Mouse (Mus musculus) ES-Bruce4 (cell line): Measurements from ENCODE around the gene Olfr1392. TPM values are rescaled to one million over a fixed set of nuclear protein-coding genes. Genes with fewer than 3 reads are reported as not detected.
"Not testable (repeated sequence)": the region's sequence is repeated elsewhere in the genome, so short reads cannot be mapped to it uniquely, and the experiment has no call there.

Source experiments
- H3K27ac ChIP-seq: 2 replicates; pipeline ENCODE4 v1.5.1; 2012; ENCODE audit warnings: low read length, inconsistent platforms; ENCODE audit not compliant: insufficient read depth
- H3K27me3 ChIP-seq: 2 replicates; pipeline ENCODE4 v1.6.1; 2012; ENCODE audit warnings: mild to moderate bottlenecking, low read length, inconsistent platforms; ENCODE audit not compliant: control insufficient read depth, poor library complexity, insufficient read depth, severe bottlenecking
- H3K36me3 ChIP-seq: 2 replicates; pipeline ENCODE4 v1.6.1; 2012; ENCODE audit warnings: inconsistent platforms, mild to moderate bottlenecking, low read length, moderate library complexity; ENCODE audit not compliant: control insufficient read depth, poor library complexity, insufficient read depth, severe bottlenecking
- H3K4me1 ChIP-seq: one replicate; pipeline ENCODE4 v1.8.1; 2011; ENCODE audit warnings: low read length; ENCODE audit not compliant: control insufficient read depth, insufficient read depth
- H3K4me3 ChIP-seq: 2 replicates; pipeline ENCODE4 v1.5.1; 2011; ENCODE audit warnings: low read depth, mild to moderate bottlenecking, low read length
- H3K9ac ChIP-seq: 2 replicates; pipeline ENCODE4 v1.6.1; 2012; ENCODE audit warnings: low read depth, mild to moderate bottlenecking, inconsistent platforms; ENCODE audit not compliant: poor library complexity, severe bottlenecking
- H3K9me3 ChIP-seq: replicated peaks from 2 replicates; pipeline ENCODE4 v1.6.1; 2012; ENCODE audit warnings: mild to moderate bottlenecking, low read length, inconsistent platforms; ENCODE audit not compliant: control insufficient read depth, poor library complexity, insufficient read depth, severe bottlenecking
- CTCF ChIP-seq: IDR thresholded peaks from one replicate; pipeline ENCODE4 v1.8.1; 2011; ENCODE audit warnings: low read depth, low read length
- EP300 ChIP-seq: IDR thresholded peaks from 2 replicates; pipeline ENCODE4 v1.6.1; 2011; ENCODE audit warnings: low read depth, low read length; ENCODE audit not compliant: insufficient read depth
- POLR2A ChIP-seq: IDR thresholded peaks from one replicate; pipeline ENCODE4 v1.8.1; 2011; ENCODE audit warnings: low read length; ENCODE audit not compliant: insufficient read depth
- polyA plus RNA-seq: library from polyadenylated mRNA; stranded (reverse); fragments of >200 nt; gene quantifications from 2 replicates; pipeline ENCODE4 v1.2.4, GENCODE M21; 2011; ENCODE audit warnings: low read depth; ENCODE audit not compliant: missing spikeins, insufficient read depth, insufficient read length

Gene Olfr1392
- not detected in 2 replicates for polyA plus RNA-seq

- H3K4me1 ChIP-seq, H3K9ac ChIP-seq, H3K27ac ChIP-seq, H3K27me3 ChIP-seq, H3K9me3 ChIP-seq, H3K4me3 ChIP-seq, H3K36me3 ChIP-seq: not testable (repeated sequence)
Observed at GRCm38 (mm10) chr11:49284982-49285381, at the start of gene Olfr1392. TSS of gene Olfr1392 (plus strand) at chr11:49285282.

GRCm38 (mm10) chr11:49235459-49236207 lies 49.4 kb upstream of the Olfr1392 start:
- H3K27ac ChIP-seq: no peak overlapping the region
- no peak overlapping the region for H3K9ac ChIP-seq
- no peaks in the 10 kb centered on the region for H3K4me1 ChIP-seq
- H3K27me3 ChIP-seq: no peaks in the 10 kb centered on the region
- H3K4me3 ChIP-seq: no peak overlapping the region
- no peaks in the 10 kb centered on the region for H3K36me3 ChIP-seq
- no peak for TF ChIP-seq POLR2A
- TF ChIP-seq EP300: no peak
- no peak for TF ChIP-seq CTCF
- no peaks in the 10 kb centered on the region for H3K9me3 ChIP-seq

GRCm38 (mm10) chr11:49236891-49237290 lies 48.2 kb upstream of the Olfr1392 start:
- Histone ChIP-seq H3K36me3 (no peaks in the 10 kb centered on the region; the same call in 1 of the 2 replicates), H3K4me3 (no peak overlapping the region)

GRCm38 (mm10) chr11:49237532-49237931 lies 47.5 kb upstream of the Olfr1392 start:
- no peak for TF ChIP-seq POLR2A
- TF ChIP-seq EP300: no peak
- TF ChIP-seq CTCF: no peak
- no peaks in the 10 kb centered on the region for H3K27me3 ChIP-seq
- H3K36me3 ChIP-seq: no peaks in the 10 kb centered on the region; the same call in 1 of the 2 replicates
- no peak overlapping the region for H3K4me3 ChIP-seq
- H3K4me1 ChIP-seq: no peaks in the 10 kb centered on the region
- no peak overlapping the region for H3K27ac ChIP-seq
- no peak overlapping the region for H3K9ac ChIP-seq
- no peaks in the 10 kb centered on the region for H3K9me3 ChIP-seq

More at GRCm38 (mm10) chr11:49236891-49237290, 48.2 kb upstream of the Olfr1392 start:
- no peak overlapping the region for H3K27ac ChIP-seq
- no peaks in the 10 kb centered on the region for H3K9me3 ChIP-seq
- no peak overlapping the region for H3K9ac ChIP-seq
- no peaks in the 10 kb centered on the region for H3K27me3 ChIP-seq
- TF ChIP-seq POLR2A (no peak), CTCF (no peak), EP300 (no peak)
- H3K4me1 ChIP-seq: no peaks in the 10 kb centered on the region

- H3K9me3 ChIP-seq: no peaks in the 10 kb centered on the region
- no peak overlapping the region for H3K27ac ChIP-seq
Observed at GRCm38 (mm10) chr11:49240310-49240709, 44.8 kb upstream of the Olfr1392 start.

GRCm38 (mm10) chr11:49240874-49241273 lies 44.2 kb upstream of the Olfr1392 start:
- no peaks in the 10 kb centered on the region for H3K9me3 ChIP-seq
- no peak overlapping the region for H3K9ac ChIP-seq
- TF ChIP-seq CTCF: no peak
- TF ChIP-seq EP300: no peak
- TF ChIP-seq POLR2A: no peak
- H3K36me3 ChIP-seq: no peaks in the 10 kb centered on the region; the same call in 1 of the 2 replicates
- H3K27ac ChIP-seq: no peak overlapping the region
- no peaks in the 10 kb centered on the region for H3K4me1 ChIP-seq
- no peaks in the 10 kb centered on the region for H3K27me3 ChIP-seq
- no peak overlapping the region for H3K4me3 ChIP-seq

More at GRCm38 (mm10) chr11:49240310-49240709, 44.8 kb upstream of the Olfr1392 start:
- Histone ChIP-seq H3K4me3 (no peak overlapping the region), H3K27me3 (no peaks in the 10 kb centered on the region), H3K4me1 (no peaks in the 10 kb centered on the region), H3K36me3 (no peaks in the 10 kb centered on the region; the same call in 1 of the 2 replicates), H3K9ac (no peak overlapping the region)
- TF ChIP-seq EP300: no peak
